Mouse (Mus musculus): ENCODE measurements around the gene Defb21.

The Defb21 gene

DNA sequence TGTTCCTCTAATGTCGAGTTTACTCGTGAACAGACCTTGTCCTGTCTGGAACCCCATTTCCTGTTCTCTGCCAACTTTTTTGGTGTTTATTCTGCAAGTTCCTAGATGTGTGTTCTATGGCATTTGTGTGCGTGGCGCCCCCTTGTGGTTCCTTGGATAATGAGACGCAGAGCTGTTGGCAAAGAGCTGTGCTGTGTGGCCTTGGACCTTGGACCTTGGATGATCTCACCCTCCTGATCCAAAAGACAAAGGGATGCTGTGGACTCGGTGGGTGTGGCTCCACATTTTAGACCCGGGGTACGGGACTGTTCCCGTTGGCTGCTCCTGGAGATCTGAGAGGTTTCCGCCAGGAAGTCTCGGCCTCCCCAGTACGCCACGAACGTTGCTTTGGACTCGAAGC is 31.5 kb downstream of the Defb21 start, which contains the start of gene Defb36:
TSS of gene Defb36 (plus strand) at position 271 of the 400 bp plus-strand sequence.
- DNase-seq (ENCODE audit: low spot score): no peak

DNA sequence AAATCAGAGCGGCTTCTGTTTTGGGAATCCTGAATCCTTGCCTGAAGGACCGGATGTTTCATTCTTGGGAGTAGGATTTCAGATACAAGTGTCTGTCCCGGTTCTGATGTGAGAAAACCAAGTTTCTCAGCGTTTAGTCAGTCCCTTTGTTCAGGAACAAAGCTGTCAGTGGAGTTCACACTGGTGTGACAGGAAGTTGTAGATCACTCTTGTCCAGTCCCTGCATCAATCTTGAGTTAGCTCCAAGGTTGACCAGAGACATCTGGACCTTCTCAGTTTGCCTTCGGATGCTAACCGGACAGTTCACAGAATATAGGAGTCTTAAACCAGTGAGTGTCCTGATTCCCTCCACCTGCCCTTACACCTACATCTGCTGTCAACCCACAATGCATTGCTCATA is 35.2 kb downstream of the Defb21 start:
- DNase-seq (ENCODE audit: low spot score): peak; percentile 40

DNA sequence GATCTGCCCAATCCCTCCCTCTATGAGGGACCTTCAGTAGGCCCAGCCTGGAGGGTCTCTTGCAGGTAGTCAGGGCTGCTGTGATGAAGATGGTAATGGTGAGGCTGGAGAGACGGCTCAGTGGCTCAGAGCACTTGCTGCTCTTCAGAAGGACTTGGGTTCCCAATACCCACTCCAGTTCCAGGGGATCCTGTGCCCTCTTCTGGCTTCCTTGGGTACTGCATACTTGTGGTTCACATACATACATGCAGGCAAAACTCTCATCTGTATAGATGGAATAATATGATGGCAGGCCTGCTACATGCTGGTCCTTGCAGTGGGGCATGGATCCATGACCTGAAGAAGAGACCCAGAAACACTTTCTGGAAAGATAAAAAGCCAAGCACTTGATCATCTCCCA is 36.2 kb downstream of the Defb21 start:
- no peak for DNase-seq (ENCODE audit: low spot score)

DNA sequence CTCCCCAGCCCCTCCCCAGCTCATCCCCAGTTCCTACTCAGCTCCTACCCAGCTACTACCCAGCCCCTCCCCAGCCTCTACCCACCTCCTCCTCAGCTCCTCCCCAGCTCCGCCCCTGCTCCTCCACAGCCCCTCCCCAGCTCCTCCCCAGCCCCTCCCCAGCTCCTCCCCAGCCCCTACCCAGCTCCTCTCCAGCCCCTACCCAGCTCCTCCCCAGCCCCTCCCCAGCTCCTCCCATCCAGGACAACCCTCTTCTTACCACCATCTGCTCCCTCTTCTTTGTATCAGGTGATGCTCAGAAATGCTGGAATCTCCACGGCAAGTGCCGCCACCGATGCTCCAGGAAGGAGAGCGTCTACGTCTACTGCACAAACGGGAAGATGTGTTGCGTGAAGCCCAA is 39.6 kb downstream of the Defb21 start:
- DNase-seq (ENCODE audit: low spot score): no peak

DNA sequence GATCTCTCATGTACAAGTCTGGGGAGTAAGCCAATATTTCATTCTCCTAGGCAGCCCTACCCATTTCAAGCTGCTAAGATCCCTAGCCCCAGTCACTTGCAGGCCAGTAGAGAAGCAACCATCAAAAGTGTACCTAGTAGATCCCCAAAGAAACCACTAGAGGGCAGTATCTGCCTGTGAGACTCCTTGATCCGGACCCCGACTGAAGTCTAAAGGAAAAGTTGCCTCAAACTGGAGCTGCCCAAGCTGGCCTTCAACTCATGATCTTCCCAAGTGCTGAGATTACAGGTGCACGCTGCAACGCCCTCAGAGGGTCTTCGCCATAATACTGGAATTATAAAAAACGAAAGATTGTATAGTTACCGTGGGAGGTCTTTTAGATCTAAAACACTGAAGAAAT is 43.0 kb downstream of the Defb21 start:
- DNase-seq (ENCODE audit: low spot score): peak; percentile 80

DNA sequence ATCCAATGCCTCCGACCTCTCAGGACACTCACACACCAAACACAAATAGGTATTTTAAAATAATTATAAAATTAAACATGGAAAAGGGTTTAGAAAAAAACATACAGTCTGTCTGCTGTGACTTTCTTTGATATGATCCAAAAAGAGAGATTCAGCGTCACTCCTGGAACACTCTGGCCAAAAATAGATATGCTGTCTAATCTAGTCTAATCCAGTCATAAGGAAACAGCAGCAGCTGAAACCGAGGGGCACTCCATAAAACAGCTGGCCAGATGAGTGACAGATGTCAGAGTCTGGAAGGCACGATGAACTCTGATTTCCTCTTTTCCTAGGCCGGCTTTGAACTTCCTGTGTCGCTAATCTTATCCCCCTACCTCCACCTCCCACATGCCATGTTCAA is 43.9 kb downstream of the Defb21 start:
- DNase-seq (ENCODE audit: low spot score): no peak

DNA sequence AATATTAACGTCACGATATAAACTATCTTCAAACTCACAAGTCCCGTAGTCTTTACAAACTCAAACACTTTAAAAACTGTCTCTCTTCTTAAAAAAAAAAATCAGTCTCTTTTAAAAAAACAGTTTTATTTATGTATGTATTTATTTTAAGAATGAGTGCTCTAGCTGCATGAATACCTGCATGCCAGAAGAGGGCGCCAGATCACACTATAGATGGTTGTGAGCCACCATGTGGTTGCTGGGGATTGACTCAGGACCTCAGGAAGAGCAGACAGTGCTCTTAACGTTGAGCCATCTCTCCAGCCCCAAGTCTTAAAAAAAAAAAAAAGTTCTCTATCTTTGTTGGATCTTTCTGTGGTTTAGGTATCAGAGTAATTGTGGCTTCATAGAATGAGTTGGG is 44.8 kb downstream of the Defb21 start:
- peak; percentile 24 for DNase-seq (ENCODE audit: low spot score)

DNA sequence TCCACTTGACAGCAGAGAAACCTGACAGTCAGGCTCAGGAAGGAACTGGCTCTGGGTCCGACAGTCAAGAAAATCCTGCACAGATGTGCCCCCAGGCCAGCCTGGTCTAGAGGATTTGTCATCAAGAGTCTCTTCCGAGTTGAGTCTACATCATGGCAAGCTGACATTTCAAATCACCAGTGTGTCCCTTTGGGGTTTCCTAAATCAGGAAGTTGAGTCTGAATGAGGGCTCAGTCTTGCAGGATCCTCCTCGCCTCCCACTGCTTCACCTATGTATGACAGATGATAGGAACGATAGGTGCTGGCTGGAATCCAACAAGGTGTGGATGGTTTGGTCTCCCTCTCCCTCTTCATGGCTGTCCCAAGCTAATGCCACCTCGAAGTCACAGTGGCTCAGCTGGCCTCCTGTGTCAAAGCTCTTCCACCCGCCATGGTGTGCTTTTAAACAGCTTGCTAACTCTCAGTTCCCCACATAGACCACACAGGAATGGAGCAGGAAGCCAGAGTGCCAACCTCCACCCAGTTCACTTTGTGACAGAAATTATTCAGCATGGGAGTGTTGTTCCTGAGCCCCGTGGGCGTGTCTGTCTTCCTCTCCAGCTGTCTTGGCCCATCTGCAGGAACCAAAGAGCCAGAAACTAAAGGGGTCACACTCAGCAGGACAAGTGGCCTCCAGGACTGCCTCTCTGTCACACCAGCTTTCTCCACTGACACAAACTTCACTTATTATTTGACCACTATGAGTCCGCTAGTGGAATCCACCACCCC is 48.0 kb downstream of the Defb21 start:
- no peak for DNase-seq (ENCODE audit: low spot score)

DNA sequence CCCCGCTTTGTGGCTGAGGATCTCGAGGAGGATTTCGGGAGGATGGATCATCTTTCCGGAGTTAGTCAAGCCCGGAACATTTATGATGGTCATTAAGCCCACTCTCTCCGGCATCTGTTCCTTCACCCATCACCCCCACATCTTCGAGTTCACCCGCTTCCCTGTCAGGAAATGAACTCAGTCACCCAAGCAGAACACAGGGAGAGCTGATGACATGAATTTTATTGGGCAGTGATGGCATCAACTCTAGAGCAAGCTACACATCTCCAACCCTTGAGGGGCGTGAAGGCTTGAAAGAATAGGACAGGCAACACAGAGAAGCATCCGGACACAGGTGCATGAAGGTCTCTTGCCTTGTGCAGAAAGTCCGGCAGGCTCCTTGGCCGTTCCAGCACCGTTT is 49.6 kb downstream of the Defb21 start:
- DNase-seq (ENCODE audit: low spot score): no peak

DNA sequence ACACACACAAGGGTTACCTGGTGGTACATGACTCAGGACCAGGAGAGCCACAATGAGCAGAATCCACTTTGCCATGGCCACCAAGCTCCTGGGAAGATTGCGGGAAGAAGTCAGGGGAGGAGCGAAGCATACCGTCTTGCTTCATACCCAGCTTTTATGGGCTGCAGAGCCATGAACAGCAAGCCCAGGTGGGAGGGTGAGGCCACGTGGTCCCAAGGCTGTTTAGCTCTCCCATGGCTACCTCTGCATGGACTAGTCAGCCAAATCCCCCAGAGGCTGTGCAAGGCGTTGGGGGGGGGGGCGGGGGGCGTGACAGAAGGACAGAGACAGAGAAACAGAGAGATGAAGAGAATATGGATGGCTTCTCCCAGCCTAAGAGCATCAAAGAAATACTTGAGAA is 50.4 kb downstream of the Defb21 start, which contains the start of gene Defb25:
TSS of gene Defb25 (minus strand) at position 101 of the 400 bp plus-strand sequence.
- DNase-seq (ENCODE audit: low spot score): no peak

Data from embryo, embryonic 10 days (tissue).